In genomic region chr11:76454492-76454891, GRCm38 (mm10) we compare ENCODE assay signal across 9 mouse cellular contexts. TPM values are rescaled to one million over a fixed set of nuclear protein-coding genes. Genes with fewer than 3 reads are reported as not detected.
DNase-seq lines count a peak whose midpoint lies in the region; ATAC-seq and TF ChIP-seq lines count a peak whose summit lies in the region.
"Had no signal": no experiment of that assay in that cellular context is flagged by ENCODE, and none has a peak within 500 bp of the region (broad histone marks: within the 10 kb centered on the region; RNA-seq: fewer than 3 reads in every experiment).

No protein-coding gene starts in this region.

- H3K36me3 ChIP-seq in intestine, embryonic 16.5 days (ENCODE audit: control insufficient read depth, insufficient read depth, low read length): peaks cover 27% of the 10 kb centered on the region
- H3K36me3 ChIP-seq in liver, adult 2 months (ENCODE audit: control insufficient read depth, insufficient read depth, low read length): no peaks in the 10 kb centered on the region

- ATAC-seq in intestine, embryonic 16.5 days: peak; percentile 62

- peaks cover 8% of the 10 kb centered on the region for H3K4me1 ChIP-seq in intestine, embryonic 16.5 days (ENCODE audit: control insufficient read depth, insufficient read depth, low read length)
- no peaks in the 10 kb centered on the region for H3K4me1 ChIP-seq in liver, adult 2 months (ENCODE audit: control insufficient read depth, insufficient read depth, low read length)
- H3K4me1 ChIP-seq: stomach, embryonic 15.5 days had no signal

- no peaks in the 10 kb centered on the region for H3K27me3 ChIP-seq in intestine, embryonic 16.5 days (replicated peaks; ENCODE audit: control insufficient read depth, insufficient read depth, low read length)
- H3K27me3 ChIP-seq in liver, adult 2 months (ENCODE audit: control insufficient read depth, insufficient read depth, low read length): no peaks in the 10 kb centered on the region
- H3K27me3 ChIP-seq: stomach, embryonic 15.5 days had no signal

- H3K27ac ChIP-seq in intestine, embryonic 16.5 days (ENCODE audit: low read length): no peak overlapping the region
- H3K27ac ChIP-seq in liver, adult 2 months (replicated peaks; ENCODE audit: insufficient read depth, low read depth, low read length): no peak overlapping the region
- H3K27ac ChIP-seq: stomach, embryonic 15.5 days had no signal

- no peak overlapping the region for H3K9ac ChIP-seq in intestine, embryonic 16.5 days (ENCODE audit: low read depth, low read length)
- H3K9ac ChIP-seq in liver, adult 2 months (ENCODE audit: low read depth, low read length): no peak overlapping the region
- H3K9ac ChIP-seq: stomach, embryonic 15.5 days had no signal

- H3K4me2 ChIP-seq in intestine, embryonic 16.5 days (ENCODE audit: low read depth, low read length): no peak overlapping the region
- H3K4me2 ChIP-seq: stomach, embryonic 15.5 days had no signal

- no peak overlapping the region for H3K4me3 ChIP-seq in intestine, embryonic 16.5 days (ENCODE audit: low read length)
- H3K4me3 ChIP-seq in liver, adult 2 months (ENCODE audit: insufficient read depth, low read depth, low read length): no peak overlapping the region
- H3K4me3 ChIP-seq: stomach, embryonic 15.5 days had no signal

- peak; percentile 97 for TF ChIP-seq CTCF in liver, adult 2 months (IDR thresholded peaks at IDR 0.05; ENCODE audit: low read depth, low read length)

- H3K79me2 ChIP-seq in liver, adult 2 months (ENCODE audit: control insufficient read depth, insufficient read depth, low read length): no peaks in the 10 kb centered on the region

- WGBS in intestine, embryonic 16.5 days: 59% methylated on average over 5 of the region's 5 CpGs
- WGBS in liver, adult 2 months: 77% methylated on average over 5 of the region's 5 CpGs

- DNase-seq in urinary bladder, adult 18-20 months (ENCODE audit: low spot score in 2 of 2): peak; percentile 35 to 37
- DNase-seq in urinary bladder, postnatal 10 days (ENCODE audit: low spot score): no peak
- peak; percentile 61 to 72 for DNase-seq in cerebellum, adult 18-20 months
- peak; percentile 74 for DNase-seq in gastrocnemius, adult 18-20 months (ENCODE audit: low spot score)
- peak; percentile 29 for DNase-seq in liver, adult 2 months (ENCODE audit: extremely low read depth, low read depth, low spot score)
- peak; percentile 30 for DNase-seq in ovary, adult 18-20 months (ENCODE audit: low spot score)
- DNase-seq in thymus, postnatal 25 days: peak; percentile 68

- TF ChIP-seq POLR2A in liver, adult 2 months (IDR thresholded peaks at IDR 0.05; ENCODE audit: extremely low read depth, insufficient read depth, low read length): no peak

- no peaks in the 10 kb centered on the region for H3K9me3 ChIP-seq in intestine, embryonic 16.5 days (ENCODE audit: control insufficient read depth, low read length)
- H3K9me3 ChIP-seq: stomach, embryonic 15.5 days had no signal

RNA-seq across cellular contexts. Expression of gene Timm22, which starts 47.7 kb away (rescaled TPM):
- 10 to 100 TPM; 32.5 to 41.9 TPM for total RNA-seq in gastrocnemius, adult 18-20 months (2021)
- 92.8 and 96.6 TPM in 2 replicates for polyA plus RNA-seq in intestine, embryonic 16.5 days (2015; fragmentation: Nextera tagmentation; extraction: Ambion mirVana)
- total RNA-seq in liver, adult 2 months (2014; rRNA removed): 7.9 and 12.4 TPM in 2 replicates
- 6.0 and 7.5 TPM in 2 replicates for polyA plus RNA-seq in liver, adult 2 months (2012; rRNA removed)

RNA-seq across cellular contexts. Expression of gene Nxn, which starts 55.6 kb away (rescaled TPM):
- 10 to 100 TPM; 37.4 to 48.7 TPM for total RNA-seq in gastrocnemius, adult 18-20 months (2021)
- 20.1 and 25.7 TPM in 2 replicates for polyA plus RNA-seq in intestine, embryonic 16.5 days (2015; fragmentation: Nextera tagmentation; extraction: Ambion mirVana)
- 1.0 and 2.2 TPM in 2 replicates for total RNA-seq in liver, adult 2 months (2014; rRNA removed)
- polyA plus RNA-seq in liver, adult 2 months (2012; rRNA removed): 1.3 and 1.6 TPM in 2 replicates

Comparison
In these comparisons a context has a peak if more than half of its experiments do, and no peak if none do; other contexts are left out.
1. RNA of gene Nxn, which starts 55.6 kb away (total RNA-seq): 37.4 to 48.7 TPM in gastrocnemius, adult 18-20 months; 1.0 to 2.2 TPM in liver, adult 2 months; every median in the first group is over 10 times any median in the second.